Mouse (Mus musculus) R1 (cell line): ENCODE results near the gene Lca5.
A peak's percentile ranks its signal among the peaks of the same experiment; 100 is the strongest.

Experiments used
- DNase-seq: peaks from one replicate; pipeline ENCODE4 v3.0.0-alpha.2; 2018; ENCODE audit warnings: low read depth, low spot score

Lca5 gene

DNA sequence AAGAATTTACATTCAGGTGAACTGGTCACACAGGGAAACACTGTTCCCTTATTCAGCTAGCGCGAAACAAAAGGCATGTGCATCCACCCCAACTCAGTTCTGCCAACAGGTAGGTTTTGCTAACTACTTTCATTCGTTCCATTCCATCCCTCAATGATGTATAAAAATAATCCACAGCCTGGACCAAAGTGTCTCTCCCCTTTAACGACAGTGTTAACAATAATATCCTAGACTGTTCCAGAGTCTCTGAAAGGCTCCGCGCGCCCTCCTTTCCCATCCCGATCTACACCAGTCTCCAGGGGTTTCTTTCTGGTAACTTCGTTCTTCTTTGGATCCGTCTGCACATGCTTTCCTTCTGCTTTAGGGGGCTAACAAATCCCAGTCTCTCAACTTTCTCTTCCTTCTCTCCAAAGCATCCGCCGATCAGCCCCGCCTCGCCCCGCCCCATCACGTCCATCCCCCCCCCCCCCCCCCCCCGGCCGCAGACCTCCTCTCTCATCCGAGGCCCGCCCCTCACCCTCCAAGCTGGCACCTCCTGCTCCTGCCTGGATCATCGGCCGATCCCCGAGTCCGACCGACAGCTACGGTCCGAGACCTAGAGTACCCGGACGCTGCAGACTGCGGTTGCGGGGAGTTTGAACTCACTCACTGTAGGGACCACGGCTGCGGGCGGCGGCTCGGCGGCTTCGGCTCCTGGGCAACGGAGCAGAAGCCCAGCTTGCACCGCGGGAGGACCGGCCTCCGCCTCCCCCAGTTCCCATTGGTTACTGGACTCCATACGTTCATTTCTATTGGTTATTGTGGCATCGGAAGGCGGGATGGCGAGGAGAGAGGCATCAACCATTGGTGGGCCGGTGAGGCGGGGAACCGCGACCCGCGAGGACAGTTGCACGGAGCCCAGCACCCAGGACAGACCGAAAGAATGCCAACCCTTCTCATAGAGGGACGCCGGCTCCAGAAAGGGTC is at the start of gene Lca5:
Lca5 (minus strand) TSS at position 736 of the 966 bp plus-strand sequence.
- peak; percentile 96 for DNase-seq

DNA sequence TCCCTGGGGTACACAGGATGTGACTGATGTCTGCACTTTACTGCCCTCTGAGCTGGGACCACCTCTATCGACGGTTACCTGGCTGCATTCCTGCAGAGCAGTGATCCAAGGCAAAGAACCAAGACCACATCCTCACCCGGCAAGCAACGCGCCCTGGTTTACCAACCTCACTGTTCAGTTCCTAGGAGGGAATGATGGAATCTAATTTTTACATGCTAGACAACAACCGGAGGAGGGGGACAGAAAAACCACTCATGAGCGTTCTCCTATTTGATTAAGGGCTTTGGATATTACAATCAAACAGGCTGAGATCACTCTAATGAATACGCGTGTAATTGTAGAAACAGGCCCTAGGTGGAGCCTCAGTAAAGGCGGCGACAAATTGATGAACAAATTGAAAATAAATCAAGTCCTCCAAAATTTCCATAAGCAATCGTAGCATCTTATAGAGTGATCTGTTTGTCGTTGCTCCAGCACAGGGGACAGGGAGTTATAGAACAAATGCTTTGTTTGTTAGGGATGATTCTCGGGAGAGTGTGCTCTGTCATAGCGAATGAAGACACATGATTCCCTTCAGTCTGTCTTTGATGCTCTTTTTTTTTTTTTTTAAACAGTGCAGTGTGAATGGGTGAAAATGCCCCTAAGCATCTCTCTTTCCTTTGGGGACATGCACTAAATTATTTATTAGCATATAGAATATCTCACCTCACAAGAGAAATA is 47.7 kb upstream of the Lca5 start:
- DNase-seq, result no peak

GRCm38 (mm10) chr9:83487771-83488470 is 47.0 kb upstream of the Lca5 start:
- no peak for DNase-seq

DNA sequence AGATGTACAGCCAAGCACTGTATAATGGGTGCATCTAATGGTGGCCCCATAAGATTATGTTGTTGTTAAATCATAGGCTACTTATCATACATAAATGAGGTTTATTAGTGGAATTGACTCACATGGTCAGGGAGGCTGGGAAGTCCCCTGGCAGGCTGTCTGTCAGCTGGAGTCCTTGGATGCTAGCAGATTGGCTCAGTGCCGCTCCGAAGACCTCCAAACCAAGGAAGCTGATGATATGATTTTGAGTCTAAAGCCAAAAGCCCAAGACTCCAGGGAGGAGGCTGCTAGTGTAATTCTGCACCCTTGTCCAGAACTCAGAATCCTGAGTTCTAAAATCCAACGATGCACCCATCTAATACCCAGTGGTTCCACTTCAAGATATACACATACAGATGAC is 45.0 kb upstream of the Lca5 start:
- no peak for DNase-seq

DNA sequence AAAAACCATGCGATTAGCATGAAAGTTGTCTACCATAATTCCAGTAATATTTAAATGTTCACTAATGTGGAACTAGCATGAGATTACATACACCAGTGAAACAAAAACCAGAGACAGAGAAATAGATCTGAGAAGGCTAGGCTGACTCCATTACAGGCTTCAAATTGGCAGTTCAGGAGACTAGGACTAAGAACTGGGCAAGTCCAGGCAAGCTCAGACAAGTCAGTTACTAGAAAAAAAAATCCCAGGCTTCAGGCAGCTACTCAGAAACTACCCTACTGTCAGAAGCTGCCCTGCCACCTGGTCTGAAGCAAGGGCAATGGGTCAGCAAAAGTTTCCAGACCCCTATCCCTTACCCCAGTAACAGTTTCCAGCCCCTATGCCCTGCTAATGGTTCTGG is 44.4 kb upstream of the Lca5 start:
- no peak for DNase-seq

GRCm38 (mm10) chr9:83483419-83483818 is 42.5 kb upstream of the Lca5 start:
- DNase-seq, result no peak

GRCm38 (mm10) chr9:83482176-83482949 is 41.4 kb upstream of the Lca5 start:
- DNase-seq, result peak; percentile 51

DNA sequence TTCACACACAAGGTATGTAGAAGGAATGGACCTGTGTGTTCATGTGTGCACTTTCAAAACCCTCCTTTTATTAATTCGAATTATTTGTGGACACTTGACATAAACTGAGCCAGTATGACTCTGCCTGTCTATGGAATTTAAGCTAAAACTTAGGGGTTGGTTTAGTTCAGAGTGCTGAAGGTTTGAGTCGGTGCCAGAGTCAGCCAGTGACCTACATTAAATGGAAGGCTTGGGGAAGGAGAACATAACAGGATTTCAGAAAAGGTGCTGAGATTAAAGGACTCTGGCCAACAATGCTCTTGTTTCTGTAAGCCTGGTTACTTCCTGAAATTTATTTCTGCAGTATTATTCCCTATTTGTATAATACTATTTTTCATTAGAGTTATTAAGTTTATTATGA is 28.9 kb upstream of the Lca5 start:
- DNase-seq, result no peak

DNA sequence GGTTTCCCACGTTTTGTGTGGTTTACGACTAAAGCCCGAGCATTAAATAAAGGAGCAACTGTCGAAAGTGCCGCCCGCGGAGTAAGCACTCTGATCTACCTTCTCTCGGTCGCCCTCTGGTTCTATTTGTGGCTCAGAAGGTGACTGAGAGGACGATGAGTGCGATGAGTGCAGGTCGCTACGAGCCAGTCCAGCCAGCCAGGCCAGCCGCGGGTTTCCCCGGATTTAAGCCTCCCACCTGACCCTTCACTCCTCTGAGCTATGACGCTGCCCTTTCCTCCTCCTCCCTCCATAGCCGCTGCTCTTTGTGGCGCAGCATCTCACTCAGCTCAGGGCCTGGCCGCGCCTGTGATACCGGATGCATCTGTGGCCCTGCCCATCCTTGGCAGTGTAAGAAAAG is 6.8 kb upstream of the Lca5 start:
- peak; percentile 60 for DNase-seq

DNA sequence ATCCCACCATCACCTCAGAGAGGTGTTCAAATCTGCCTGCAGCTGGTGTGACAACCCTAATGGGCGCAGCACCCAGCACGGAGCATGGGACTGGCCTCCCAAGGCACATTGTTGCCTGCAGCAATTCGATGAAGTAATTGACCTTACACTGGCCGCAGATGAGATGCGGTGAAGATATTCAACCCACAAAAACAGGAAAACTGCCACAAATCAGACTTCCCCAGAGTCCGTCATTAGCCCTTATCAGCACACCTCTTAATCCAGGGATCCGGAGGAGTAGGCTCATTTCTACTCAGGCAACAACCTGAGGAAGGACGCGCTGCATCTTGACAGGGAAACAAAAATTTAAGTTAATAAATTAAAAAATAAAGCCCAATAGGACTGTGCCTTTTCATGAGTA is 6.2 kb upstream of the Lca5 start:
- DNase-seq, result no peak

DNA sequence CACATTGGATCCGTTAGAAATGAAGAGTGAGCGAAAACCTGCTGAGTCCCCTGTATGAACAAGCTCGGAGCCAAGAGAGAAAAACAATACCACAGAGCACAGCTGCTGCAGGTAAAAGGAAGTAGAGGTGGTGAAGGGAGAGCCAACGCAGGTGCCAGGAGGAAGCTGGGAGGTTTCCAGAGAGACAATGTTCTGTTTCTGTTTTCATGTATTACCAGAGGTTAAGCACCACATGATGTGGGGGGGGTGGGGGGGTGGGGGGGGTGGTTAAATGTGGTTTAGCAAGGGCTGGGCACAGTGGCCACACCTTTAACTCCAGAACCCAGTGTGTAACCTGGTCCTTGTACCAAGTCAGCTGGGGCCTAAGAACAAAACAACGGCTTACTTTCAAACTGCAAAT is 3.3 kb downstream of the Lca5 start:
- DNase-seq, result no peak

DNA sequence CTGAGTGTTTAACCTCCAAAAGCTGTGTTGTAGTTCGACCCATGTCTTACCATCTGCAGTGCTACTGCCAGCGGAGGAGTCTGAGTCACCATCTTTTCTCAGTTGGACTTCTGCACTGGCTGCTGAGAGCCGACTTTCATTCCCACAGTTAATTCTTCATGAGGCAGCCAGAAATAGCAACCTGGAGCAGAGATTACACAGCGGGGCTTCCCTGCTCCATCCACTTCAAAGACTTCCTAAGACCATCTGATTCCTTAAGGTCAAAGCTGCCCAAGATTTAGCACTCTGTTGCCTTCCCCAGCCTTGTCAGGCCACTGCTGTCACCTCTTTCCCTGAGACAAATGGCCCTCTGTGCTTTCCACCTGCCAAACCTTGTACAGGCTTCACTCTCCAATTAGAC is 6.4 kb downstream of the Lca5 start:
- no peak for DNase-seq

- DNase-seq, result peak; percentile 73
These were observed 7.3 kb downstream of the Lca5 start for GRCm38 (mm10) chr9:83433661-83434060.

GRCm38 (mm10) chr9:83427926-83428325 is 13.0 kb downstream of the Lca5 start:
- DNase-seq, result no peak

DNA sequence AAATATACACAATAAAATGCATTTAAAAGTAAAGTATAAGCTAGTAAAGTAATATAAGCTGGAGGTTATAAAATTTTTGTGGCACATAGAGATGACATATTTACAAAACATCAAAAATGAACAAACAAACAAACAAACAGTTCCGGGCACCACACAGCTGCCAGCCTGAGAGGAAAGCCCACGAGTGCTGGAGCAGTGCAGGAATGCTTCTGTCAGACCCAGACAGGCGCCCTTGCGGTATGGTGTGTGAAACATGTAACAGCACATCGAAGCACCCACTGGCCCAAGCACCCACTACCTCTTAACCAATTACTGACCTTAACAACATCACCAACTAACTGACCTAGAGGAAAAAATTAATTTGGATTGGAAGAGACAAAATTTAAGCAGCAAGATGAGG is 22.0 kb downstream of the Lca5 start:
- DNase-seq, result no peak

- DNase-seq, result peak; percentile 52
These were observed 27.9 kb downstream of the Lca5 start for GRCm38 (mm10) chr9:83413046-83413445.

DNA sequence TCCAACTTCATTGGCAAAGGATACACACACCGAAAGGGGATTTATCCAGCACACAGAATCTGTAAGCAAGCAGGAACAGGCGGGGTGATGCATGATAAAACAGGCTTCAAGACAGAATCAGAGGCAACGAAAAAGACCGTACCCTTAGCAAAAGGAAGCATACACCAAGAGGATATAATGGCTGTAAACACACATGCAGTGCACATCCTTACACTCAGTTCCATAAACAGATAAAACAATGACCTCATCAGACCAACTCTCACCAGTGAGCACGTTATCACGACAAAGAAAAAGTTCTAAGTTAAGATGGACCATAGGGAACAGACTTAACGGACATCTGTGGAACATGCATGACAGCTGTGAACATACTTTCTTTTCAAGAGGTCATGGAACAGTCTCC is 35.8 kb downstream of the Lca5 start:
- DNase-seq, result no peak

GRCm38 (mm10) chr9:83400783-83401182 is 40.1 kb downstream of the Lca5 start:
- no peak for DNase-seq

GRCm38 (mm10) chr9:83399414-83399813 is 41.5 kb downstream of the Lca5 start:
- no peak for DNase-seq

GRCm38 (mm10) chr9:83398260-83398659 is 42.7 kb downstream of the Lca5 start:
- DNase-seq, result no peak

DNA sequence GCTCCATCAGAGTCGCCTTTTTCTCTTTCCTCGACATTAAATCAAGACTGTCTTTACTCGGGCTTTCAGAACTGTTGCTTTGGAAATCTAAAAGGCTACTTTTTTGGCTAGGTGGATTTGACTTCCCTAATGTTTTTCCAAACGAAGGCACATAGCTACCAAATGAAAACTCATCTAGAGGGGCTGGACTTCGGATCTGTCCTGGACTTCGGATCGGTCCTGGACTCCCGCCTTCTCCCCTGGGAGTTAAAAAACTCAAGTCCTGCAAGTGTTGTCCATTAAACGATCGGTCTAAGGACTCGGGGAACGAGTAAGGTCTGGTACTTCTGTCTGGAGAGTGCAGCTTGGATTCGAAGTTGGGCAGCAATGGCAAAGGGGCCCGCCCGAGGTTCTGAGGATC is 45.5 kb downstream of the Lca5 start:
- no peak for DNase-seq
